Mouse (Mus musculus): Measurements from ENCODE around the gene Pip4p1. TPM values are rescaled to one million over a fixed set of nuclear protein-coding genes. Genes with fewer than 3 reads are reported as not detected.

Gene Pip4p1
- polyA plus RNA-seq, 1 experiment = 52.3 TPM

DNA sequence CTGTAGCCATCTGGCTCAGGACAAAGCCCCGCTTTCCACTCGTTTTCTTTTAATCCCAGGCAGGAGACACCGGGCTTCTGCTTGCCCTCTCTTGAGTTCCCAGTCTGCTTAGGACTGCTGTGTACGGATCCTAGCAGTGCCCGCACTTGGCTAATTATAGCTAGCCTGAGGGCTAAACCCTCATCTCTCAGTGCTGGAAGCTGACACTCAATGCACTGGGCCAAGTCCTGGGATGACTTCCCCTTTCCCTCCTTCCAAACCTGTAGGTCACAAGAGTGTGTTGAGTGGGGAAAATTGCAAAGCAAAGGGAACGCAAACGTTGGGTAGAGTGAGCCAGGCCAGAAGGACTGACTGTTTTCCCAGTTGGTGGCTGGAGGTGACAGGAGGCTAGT, 33.3 kb downstream of the Pip4p1 start, which contains the start of gene Klhl33:
Klhl33 (minus strand) TSS at position 134 of the 392 bp plus-strand sequence.
- 69% methylated on average over 7 of the region's 7 CpGs for WGBS
- DNase-seq (ENCODE audit: low read depth, low spot score) = no peak

- WGBS = 39% methylated on average over 23 of the region's 23 CpGs
- DNase-seq (ENCODE audit: low read depth, low spot score) = no peak
Observed at GRCm38 (mm10) chr14:50896747-50897373, 33.8 kb downstream of the Pip4p1 start.

GRCm38 (mm10) chr14:50895985-50896746, 34.5 kb downstream of the Pip4p1 start:
- WGBS = 13% methylated on average over 19 of the region's 19 CpGs
- no peak for DNase-seq (ENCODE audit: low read depth, low spot score)

GRCm38 (mm10) chr14:50895407-50895806, 35.2 kb downstream of the Pip4p1 start:
- DNase-seq (ENCODE audit: low read depth, low spot score) = no peak

- 50% methylated on average over 22 of the region's 22 CpGs for WGBS
- no peak for DNase-seq (ENCODE audit: low read depth, low spot score)
Observed at GRCm38 (mm10) chr14:50892541-50893459, 37.9 kb downstream of the Pip4p1 start.

DNA sequence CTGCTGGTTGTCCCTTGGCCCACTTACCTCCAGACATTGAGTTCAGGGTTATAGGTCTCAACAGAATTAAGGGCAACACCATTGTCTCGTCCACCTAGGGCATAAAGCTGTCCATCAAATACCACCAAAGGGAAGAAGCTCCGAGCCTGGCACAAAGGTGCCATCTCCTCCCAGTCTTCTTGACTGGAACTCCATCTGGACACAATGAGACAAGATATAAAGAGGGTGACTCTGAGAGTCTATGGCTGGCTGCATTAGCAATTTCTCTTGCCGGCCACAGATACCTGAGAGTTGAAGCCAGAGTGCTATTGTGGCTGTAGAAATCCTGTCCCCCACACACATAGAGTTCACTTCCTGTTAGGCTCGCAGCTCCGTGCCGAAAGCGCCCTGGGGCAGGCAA, 38.6 kb downstream of the Pip4p1 start:
- WGBS = 77% methylated on average over 7 of the region's 7 CpGs
- DNase-seq (ENCODE audit: low read depth, low spot score) = no peak

GRCm38 (mm10) chr14:50891621-50892020, 39.0 kb downstream of the Pip4p1 start:
- DNase-seq (ENCODE audit: low read depth, low spot score) = no peak
- 98% methylated on average over 8 of the region's 8 CpGs for WGBS

DNA sequence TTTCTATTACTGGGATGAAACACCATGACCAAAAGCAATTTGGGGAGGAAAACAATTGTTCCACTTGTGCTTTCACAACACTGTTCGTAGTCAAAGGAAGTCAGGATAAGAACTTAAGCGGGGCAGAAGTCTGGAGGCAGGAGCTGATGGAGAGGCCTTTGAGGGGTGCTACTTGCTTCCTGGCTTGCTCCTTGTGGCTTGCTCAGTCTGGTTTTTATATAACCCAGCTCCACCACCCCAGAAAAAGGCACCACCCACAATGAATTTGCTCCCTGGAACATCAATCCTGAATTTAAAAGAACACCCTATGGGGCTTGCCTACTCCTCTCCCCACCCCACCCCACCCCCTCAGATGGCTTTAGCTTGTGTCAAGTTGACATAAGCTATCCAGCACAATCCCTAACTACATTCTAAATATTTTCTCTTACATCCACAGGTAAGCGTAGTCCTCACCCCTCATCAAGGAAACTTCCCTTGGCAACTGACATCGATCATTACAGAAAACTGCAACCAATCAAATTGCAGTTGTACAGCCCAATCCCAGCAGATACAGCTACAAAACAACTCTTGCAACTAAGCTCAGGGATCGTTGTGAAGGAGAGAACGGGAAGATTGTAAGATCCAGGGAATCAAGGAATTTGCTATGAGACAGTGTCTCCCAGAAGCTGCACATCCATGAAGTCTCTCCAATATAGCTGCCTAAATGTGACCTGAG, 54.3 kb downstream of the Pip4p1 start:
- WGBS = 77% methylated on average over 6 of the region's 6 CpGs
- DNase-seq (ENCODE audit: low read depth, low spot score) = no peak

Other genes with a start within 250 kb of the Pip4p1 start
- not detected in 2 replicates for gene Olfr747, start 237.7 kb downstream of the Pip4p1 start, polyA plus RNA-seq (2012; rRNA removed)
- not detected in 2 replicates for gene Olfr748, start 223.5 kb downstream of the Pip4p1 start, polyA plus RNA-seq (2012; rRNA removed)
- gene Olfr749, start 185.8 kb downstream of the Pip4p1 start, polyA plus RNA-seq (2012; rRNA removed) = not detected in 2 replicates
- gene Ttc5, start 145.3 kb downstream of the Pip4p1 start, polyA plus RNA-seq (2012; rRNA removed) = 21.7 and 25.6 TPM in 2 replicates
- not detected in 2 replicates for gene Ccnb1ip1, start 123.1 kb downstream of the Pip4p1 start, polyA plus RNA-seq (2012; rRNA removed)
- gene Parp2, start 123.0 kb downstream of the Pip4p1 start, polyA plus RNA-seq (2012; rRNA removed) = 16.3 and 23.8 TPM in 2 replicates
- gene Tep1, start 60.3 kb downstream of the Pip4p1 start, polyA plus RNA-seq (2012; rRNA removed) = 68.7 and 104 TPM in 2 replicates
- 0.71 and 2.3 TPM in 2 replicates for gene Klhl33, start 33.3 kb downstream of the Pip4p1 start, polyA plus RNA-seq (2012; rRNA removed)
- 57.4 and 75.0 TPM in 2 replicates for gene Osgep, start 6.0 kb downstream of the Pip4p1 start, polyA plus RNA-seq (2012; rRNA removed)
- 36.0 and 49.2 TPM in 2 replicates for gene Apex1, start 5.9 kb downstream of the Pip4p1 start, polyA plus RNA-seq (2012; rRNA removed)
- 143 and 173 TPM in 2 replicates for gene Pnp, start 226 bp upstream of the Pip4p1 start, polyA plus RNA-seq (2012; rRNA removed)
- 68.3 and 107 TPM in 2 replicates for gene Gm49342, start 13.7 kb upstream of the Pip4p1 start, polyA plus RNA-seq (2012; rRNA removed)
- 104 and 150 TPM in 2 replicates for gene Pnp2, start 25.1 kb upstream of the Pip4p1 start, polyA plus RNA-seq (2012; rRNA removed)
- gene Rnase10, start 76.9 kb upstream of the Pip4p1 start, polyA plus RNA-seq (2012; rRNA removed) = 0.11 and 0.23 TPM in 2 replicates
- gene Rnase9, start 111.0 kb upstream of the Pip4p1 start, polyA plus RNA-seq (2012; rRNA removed) = not detected in 2 replicates
- gene Rnase11, start 119.3 kb upstream of the Pip4p1 start, polyA plus RNA-seq (2012; rRNA removed) = not detected in 2 replicates
- gene Rnase12, start 126.8 kb upstream of the Pip4p1 start, polyA plus RNA-seq (2012; rRNA removed) = 0.86 and 1.0 TPM in 2 replicates
- 0.10 TPM in 1 of 2 replicates, not detected in the other for gene Olfr750, start 143.6 kb upstream of the Pip4p1 start, polyA plus RNA-seq (2012; rRNA removed)
- gene Rnase4, start 160.2 kb upstream of the Pip4p1 start, polyA plus RNA-seq (2012; rRNA removed) = 205 and 226 TPM in 2 replicates
- gene Ang, start 160.3 kb upstream of the Pip4p1 start, polyA plus RNA-seq (2012; rRNA removed) = 47.5 and 67.8 TPM in 2 replicates
- gene Eddm3b, start 183.6 kb upstream of the Pip4p1 start, polyA plus RNA-seq (2012; rRNA removed) = not detected in 2 replicates
- 19.4 and 23.6 TPM in 2 replicates for gene Rnase6, start 193.1 kb upstream of the Pip4p1 start, polyA plus RNA-seq (2012; rRNA removed)
- 17.4 and 38.2 TPM in 2 replicates for gene Rnase1, start 215.9 kb upstream of the Pip4p1 start, polyA plus RNA-seq (2012; rRNA removed)
- 0.22 TPM in 1 of 2 replicates, not detected in the other for gene Rnase2b, start 231.4 kb upstream of the Pip4p1 start, polyA plus RNA-seq (2012; rRNA removed)